Mouse (Mus musculus): ENCODE data around the gene Chrm2.

Gene Chrm2

DNA sequence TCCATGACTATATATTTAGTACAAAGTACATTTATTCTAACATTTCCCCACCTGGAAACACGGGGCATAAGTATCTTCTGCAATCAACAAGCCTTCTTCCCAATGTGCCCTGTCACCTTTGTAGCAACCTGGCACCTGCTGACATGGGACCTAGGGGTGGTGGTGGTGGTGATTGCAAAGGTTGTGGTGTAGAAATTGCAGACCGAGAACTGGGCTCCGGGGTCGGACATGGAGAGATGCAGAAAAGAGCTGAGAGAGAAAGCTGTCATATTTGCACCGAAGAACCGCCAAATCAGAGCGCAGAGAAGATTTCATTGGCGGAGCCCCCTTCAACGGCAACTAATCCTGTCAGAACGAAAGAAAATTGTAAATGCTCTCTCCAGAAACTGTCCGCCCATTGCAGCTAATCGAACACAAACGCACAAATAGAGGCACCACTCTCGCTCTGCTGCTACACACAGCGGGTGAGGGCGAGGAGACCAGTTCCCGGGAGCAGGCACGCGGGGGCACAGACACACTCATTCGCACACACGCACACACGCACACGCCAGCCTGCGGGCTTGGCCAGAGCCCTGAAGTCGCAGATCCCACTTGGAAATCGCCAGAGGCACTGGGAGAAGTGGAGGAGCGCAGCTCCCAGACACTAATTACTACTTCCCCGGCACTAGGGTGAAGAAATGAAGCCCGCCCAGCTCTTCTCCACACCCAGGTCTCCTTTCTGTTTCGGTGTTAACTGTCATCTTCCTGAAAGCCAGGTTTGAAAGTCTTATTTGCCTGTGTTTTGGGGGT, at the start of gene Chrm2:
Chrm2 (plus strand) TSS at position 473 of the 789 bp plus-strand sequence.
- DNase-seq = peak; percentile 58

GRCm38 (mm10) chr6:36373983-36374382, 13.9 kb upstream of the Chrm2 start:
- no peak for DNase-seq

GRCm38 (mm10) chr6:36377936-36378335, 9.9 kb upstream of the Chrm2 start:
- peak; percentile 32 for DNase-seq

GRCm38 (mm10) chr6:36384102-36384501, 3.8 kb upstream of the Chrm2 start:
- peak; percentile 7 for DNase-seq

- peak; percentile 41 for DNase-seq
These were observed 746 bp downstream of the Chrm2 start for GRCm38 (mm10) chr6:36388401-36389259.

GRCm38 (mm10) chr6:36389260-36389965, 1.5 kb downstream of the Chrm2 start:
- DNase-seq = peak; percentile 15

DNA sequence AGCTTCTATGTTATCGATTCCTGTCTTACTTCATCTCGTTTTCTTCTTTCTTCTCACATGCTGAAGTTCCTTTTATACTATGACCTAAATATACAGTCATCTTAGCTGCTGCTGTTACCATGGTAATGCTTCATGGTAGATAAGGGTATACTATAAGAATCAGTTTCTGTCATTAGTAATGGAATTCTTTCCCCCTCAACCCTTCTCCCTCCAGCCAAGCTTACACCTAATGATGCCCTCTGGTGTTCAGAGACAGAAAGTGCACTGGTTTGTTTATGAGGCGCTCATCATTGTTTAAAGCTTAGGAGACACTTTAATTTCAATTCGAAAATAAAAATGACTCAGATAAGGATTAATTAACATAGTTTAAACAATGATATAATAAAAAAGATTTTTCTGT, 5.8 kb downstream of the Chrm2 start:
- peak; percentile 46 for DNase-seq

DNA sequence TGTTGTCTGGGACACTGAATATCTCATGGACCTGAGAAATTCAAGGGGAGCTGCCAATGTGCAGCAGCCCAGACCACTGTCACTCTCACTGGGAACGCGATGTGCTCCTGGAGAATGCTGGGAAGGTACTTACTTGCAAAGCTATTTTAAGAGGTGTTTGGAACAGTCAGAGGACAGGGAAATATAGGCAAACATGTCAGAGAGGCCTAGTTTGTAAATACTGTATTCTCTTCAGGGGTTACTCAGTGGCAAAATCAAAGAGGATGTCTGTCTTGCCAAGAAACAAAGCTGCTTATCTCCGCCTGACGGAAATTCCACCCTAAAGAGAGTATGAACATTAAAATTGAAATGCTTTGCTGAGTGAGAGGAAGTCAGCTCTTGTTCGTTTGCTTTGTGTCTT, 17.3 kb downstream of the Chrm2 start:
- DNase-seq = no peak

- DNase-seq = no peak
These were observed 21.1 kb downstream of the Chrm2 start for GRCm38 (mm10) chr6:36409016-36409415.

DNA sequence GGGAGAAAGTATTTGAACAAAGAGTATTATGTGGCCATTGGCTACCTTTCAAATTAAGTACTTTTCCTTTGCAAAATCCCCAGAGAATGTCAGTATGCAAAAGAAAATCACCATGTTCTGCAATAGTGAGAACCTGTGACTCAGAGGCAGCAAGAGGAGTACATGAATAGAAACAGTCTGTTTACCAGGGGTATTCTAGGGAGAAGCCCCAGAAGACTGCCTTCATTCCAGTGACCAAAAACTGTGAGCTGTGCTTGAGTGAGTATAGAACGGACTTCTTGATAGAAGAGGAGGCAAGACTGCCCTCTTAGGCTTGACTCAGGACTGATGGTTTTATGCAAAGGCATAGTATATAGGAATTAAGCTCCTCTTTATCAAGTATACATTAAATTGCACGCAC, 22.2 kb downstream of the Chrm2 start:
- no peak for DNase-seq

- DNase-seq = no peak
These were observed 31.8 kb downstream of the Chrm2 start for GRCm38 (mm10) chr6:36419716-36420115.

DNA sequence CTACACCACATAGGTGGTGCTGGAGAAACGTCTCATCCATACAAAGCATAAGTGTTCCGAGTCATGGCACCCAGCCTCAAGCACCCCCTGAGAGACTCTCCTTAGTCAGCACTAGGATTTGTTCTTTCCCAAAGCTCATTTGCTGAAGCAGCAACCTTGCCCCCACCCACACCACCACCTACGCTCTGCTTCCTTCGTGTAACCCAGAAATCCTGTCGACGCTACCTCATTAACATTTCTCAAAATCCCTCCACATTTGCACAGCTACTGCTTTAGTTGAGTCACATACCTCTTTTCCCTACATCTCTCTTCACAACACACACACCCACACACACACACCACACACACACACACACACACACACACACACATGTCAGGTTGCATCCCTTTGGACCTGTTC, 50.1 kb downstream of the Chrm2 start:
- no peak for DNase-seq

GRCm38 (mm10) chr6:36439218-36439617, 51.3 kb downstream of the Chrm2 start:
- no peak for DNase-seq

DNA sequence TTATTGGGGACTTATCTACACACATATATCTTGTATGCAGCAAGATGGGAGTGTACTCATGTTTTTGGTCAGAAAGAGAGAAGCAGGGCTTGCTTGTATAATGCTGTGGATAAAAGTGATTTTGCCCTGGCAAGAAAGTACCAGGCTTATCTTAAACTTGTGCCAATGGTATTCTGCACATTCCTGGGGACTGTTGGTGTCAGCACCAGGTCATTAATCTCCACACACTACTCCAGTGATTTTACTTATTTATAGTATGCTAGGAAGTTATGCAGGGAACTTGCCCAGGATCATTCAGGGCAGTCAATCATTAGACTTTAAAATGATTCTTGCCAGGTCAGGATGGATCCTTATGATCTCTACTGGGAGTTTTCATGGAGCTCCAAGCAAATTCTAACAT, 63.6 kb downstream of the Chrm2 start:
- no peak for DNase-seq

GRCm38 (mm10) chr6:36455071-36455470, 67.2 kb downstream of the Chrm2 start:
- no peak for DNase-seq

DNA sequence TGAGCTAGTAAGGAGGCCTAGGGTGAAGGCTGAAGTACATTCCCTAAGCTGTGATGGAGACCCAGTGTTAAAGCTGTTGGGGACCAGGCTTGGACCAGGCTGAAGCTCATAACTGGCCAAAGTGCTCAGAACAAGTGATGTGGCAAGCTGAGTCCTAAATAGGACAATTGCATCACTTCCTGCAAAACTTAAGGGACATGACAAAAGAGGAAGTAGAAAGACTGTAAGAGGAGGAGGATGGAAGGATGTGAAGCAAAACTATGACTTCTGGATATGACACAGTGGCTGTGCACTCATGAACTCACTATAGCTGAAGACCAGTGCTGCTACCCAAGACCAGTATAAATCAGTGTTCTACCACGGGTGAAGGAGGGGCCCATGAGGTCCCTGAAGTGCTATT, 69.1 kb downstream of the Chrm2 start:
- DNase-seq = no peak

GRCm38 (mm10) chr6:36464008-36464407, 76.1 kb downstream of the Chrm2 start:
- no peak for DNase-seq

DNA sequence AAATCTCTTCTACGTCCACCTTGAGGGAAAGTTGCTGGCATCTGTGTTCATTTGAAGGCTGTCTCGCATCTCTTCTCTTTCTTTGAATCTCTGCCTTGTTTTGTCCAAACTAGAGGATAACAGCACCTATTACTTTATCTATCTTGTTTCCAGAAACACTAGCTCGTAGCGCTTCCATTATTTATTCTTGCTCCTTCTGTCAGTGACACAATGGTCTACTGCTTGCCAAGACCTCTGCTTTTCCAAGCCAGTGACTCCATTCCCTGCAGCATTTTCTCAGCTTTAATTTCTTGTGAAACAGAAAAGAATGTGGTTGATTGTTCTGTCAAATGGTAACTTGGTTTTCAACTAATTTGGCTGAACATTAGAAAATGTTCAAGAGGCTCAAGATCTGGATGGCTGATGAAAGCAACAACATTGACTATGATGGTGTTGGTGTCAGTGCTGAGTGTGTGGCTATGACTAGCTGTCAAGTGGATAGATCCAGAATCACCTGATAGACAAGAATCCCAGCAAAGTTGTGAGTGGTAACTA, 96.3 kb downstream of the Chrm2 start:
- no peak for DNase-seq

DNA sequence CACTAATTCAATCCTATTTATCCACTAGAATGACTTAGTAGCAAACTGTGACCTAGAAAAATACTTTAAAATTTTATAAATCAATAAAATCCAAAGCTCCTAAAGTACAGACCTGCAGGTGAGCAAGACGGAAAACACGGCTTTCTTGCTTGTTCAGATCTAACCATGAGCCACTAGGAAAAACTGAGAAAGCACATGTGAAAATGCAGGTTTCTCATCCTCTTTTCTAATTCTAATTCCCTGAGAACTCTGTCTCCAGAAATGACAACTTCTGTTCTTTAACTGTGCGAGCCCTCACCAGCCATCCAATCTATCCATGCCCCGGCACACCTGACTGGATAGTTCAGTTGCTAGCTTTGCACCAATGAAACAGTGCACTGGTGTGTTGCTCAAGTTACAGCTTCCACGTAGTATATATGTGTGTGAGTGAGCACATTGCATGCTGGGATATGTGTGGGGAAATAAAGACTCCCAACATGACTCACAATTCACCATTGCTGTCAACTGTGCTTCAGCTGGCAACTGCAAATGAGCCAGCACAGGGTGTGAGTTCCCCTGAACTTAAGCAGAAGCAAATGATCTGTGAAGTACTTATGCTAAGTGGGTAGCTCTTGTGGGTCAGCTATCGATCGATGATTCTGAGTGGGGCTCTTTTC, 119.3 kb downstream of the Chrm2 start:
- peak; percentile 10 for DNase-seq

DNA sequence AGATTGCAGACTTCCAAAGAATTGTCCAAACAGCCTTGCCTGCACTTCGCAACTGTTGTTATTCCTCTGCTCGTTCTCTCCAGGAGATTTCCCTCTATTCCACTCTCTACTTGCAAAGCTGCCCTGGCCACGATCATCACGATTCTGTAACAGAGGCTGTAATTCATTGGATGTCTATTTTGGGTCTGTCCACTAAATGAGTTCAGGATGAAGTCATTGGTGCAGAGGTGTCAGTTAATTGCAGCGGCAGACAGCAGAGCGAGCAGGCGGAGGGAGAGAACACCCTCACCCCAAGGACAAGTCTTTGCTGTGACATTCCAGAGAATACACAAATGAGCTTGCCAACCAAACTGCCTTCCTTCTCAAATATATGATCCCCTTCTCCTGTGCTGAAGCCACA, 120.1 kb downstream of the Chrm2 start:
- no peak for DNase-seq

DNA sequence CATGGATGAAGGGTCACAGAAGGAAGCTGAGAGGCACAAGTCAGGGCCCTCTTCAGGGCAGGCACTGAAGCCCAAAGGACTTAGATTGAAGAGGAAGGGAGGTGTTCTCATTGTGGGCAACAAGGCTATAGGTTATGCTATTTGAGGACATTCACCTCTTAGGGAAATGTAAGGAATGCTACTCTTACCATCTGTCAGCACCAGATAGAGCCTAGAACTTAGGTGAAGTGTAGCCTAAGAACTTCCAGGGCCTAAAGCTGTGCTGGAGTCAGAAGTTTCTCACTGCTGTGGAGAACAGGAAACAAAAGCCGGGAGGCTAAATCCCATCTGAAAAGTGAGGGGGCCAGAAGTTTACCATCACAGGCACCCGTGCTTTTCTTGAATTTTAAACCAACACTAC, 120.6 kb downstream of the Chrm2 start:
- no peak for DNase-seq

GRCm38 (mm10) chr6:36516508-36516907, 128.6 kb downstream of the Chrm2 start:
- no peak for DNase-seq

GRCm38 (mm10) chr6:36517242-36517641, 129.4 kb downstream of the Chrm2 start:
- no peak for DNase-seq

Data from embryo, embryonic 11 days (tissue).